Mouse (Mus musculus): Measurements from ENCODE around the gene Olfr782. TPM values are rescaled to one million over a fixed set of nuclear protein-coding genes. Genes with fewer than 3 reads are reported as not detected.
"Not testable (repeated sequence)": the region's sequence is repeated elsewhere in the genome, so short reads cannot be mapped to it uniquely, and the experiment has no call there.

Gene Olfr782
- not detected for total RNA-seq (2021)
- long read RNA-seq, experiment 1, result 0 reads
- long read RNA-seq, experiment 2, result 0 reads

- DNase-seq (ENCODE audit: low spot score in 2 of 2), result no peak
Measured at GRCm38 (mm10) chr10:129348550-129348949, at the start of gene Olfr782. Olfr782 (plus strand) TSS chr10:129348850.

- DNase-seq (ENCODE audit: low spot score in 2 of 2), result not testable (repeated sequence)
Measured at GRCm38 (mm10) chr10:129312973-129313372, 35.7 kb upstream of the Olfr782 start.

GRCm38 (mm10) chr10:129313521-129313920, 35.1 kb upstream of the Olfr782 start:
- not testable (repeated sequence) for DNase-seq (ENCODE audit: low spot score in 2 of 2)

GRCm38 (mm10) chr10:129317817-129318216, 30.8 kb upstream of the Olfr782 start, which contains the start of gene Olfr780:
Olfr780 (plus strand) TSS chr10:129318117.
- DNase-seq (ENCODE audit: low spot score in 2 of 2), result no peak

GRCm38 (mm10) chr10:129328554-129328953, 20.1 kb upstream of the Olfr782 start, which contains the start of gene Olfr781:
Olfr781 (plus strand) TSS chr10:129328854.
- DNase-seq (ENCODE audit: low spot score in 2 of 2), result no peak

- DNase-seq (ENCODE audit: low spot score in 2 of 2), result not testable (repeated sequence)
Measured at GRCm38 (mm10) chr10:129352475-129352874, 3.8 kb downstream of the Olfr782 start.

- not testable (repeated sequence) for DNase-seq (ENCODE audit: low spot score in 2 of 2)
Measured at GRCm38 (mm10) chr10:129356496-129356895, 7.8 kb downstream of the Olfr782 start.

- no peak for DNase-seq (ENCODE audit: low spot score in 2 of 2)
Measured at GRCm38 (mm10) chr10:129357307-129357706, 8.7 kb downstream of the Olfr782 start.

GRCm38 (mm10) chr10:129374051-129374450, 25.4 kb downstream of the Olfr782 start:
- DNase-seq (ENCODE audit: low spot score in 2 of 2), result not testable (repeated sequence)

GRCm38 (mm10) chr10:129383783-129384182, 35.1 kb downstream of the Olfr782 start, which contains the start of gene Olfr784:
Olfr784 (plus strand) TSS chr10:129384083.
- no peak for DNase-seq (ENCODE audit: low spot score in 2 of 2)

GRCm38 (mm10) chr10:129400892-129401291, 52.2 kb downstream of the Olfr782 start:
- no peak for DNase-seq (ENCODE audit: low spot score in 2 of 2)

Other genes starting within 250 kb of the Olfr782 start
- not detected for gene Olfr768, start 249.5 kb upstream of the Olfr782 start, total RNA-seq (2021)
- gene Olfr769, start 231.0 kb upstream of the Olfr782 start, total RNA-seq (2021), result not detected
- not detected for gene Olfr770, start 209.9 kb upstream of the Olfr782 start, total RNA-seq (2021)
- not detected for gene Olfr771, start 184.1 kb upstream of the Olfr782 start, total RNA-seq (2021)
- not detected for gene Olfr772, start 170.9 kb upstream of the Olfr782 start, total RNA-seq (2021)
- gene Olfr773, start 161.4 kb upstream of the Olfr782 start, total RNA-seq (2021), result not detected
- not detected for gene Olfr774, start 112.6 kb upstream of the Olfr782 start, total RNA-seq (2021)
- not detected for gene Olfr775, start 100.4 kb upstream of the Olfr782 start, total RNA-seq (2021)
- gene Olfr776, start 89.7 kb upstream of the Olfr782 start, total RNA-seq (2021), result not detected
- gene Olfr777, start 77.4 kb upstream of the Olfr782 start, total RNA-seq (2021), result not detected
- gene Olfr780, start 30.7 kb upstream of the Olfr782 start, total RNA-seq (2021), result not detected
- not detected for gene Olfr781, start 20.0 kb upstream of the Olfr782 start, total RNA-seq (2021)
- not detected for gene Olfr784, start 35.2 kb downstream of the Olfr782 start, total RNA-seq (2021)
- not detected for gene Olfr785, start 56.6 kb downstream of the Olfr782 start, total RNA-seq (2021)
- not detected for gene Olfr786, start 78.5 kb downstream of the Olfr782 start, total RNA-seq (2021)
- gene Olfr787, start 113.0 kb downstream of the Olfr782 start, total RNA-seq (2021), result not detected
- not detected for gene Olfr788, start 122.1 kb downstream of the Olfr782 start, total RNA-seq (2021)
- gene Olfr789, start 135.9 kb downstream of the Olfr782 start, total RNA-seq (2021), result not detected
- not detected for gene Olfr790, start 149.6 kb downstream of the Olfr782 start, total RNA-seq (2021)
- not detected for gene Olfr791, start 172.9 kb downstream of the Olfr782 start, total RNA-seq (2021)
- gene Olfr792, start 190.3 kb downstream of the Olfr782 start, total RNA-seq (2021), result not detected
- not detected for gene Olfr794, start 218.8 kb downstream of the Olfr782 start, total RNA-seq (2021)